Mouse (Mus musculus): Measurements from ENCODE around the gene Dis3l.
A peak's percentile ranks its signal among the peaks of the same experiment; 100 is the strongest.
"Not testable (repeated sequence)": the region's sequence is repeated elsewhere in the genome, so short reads cannot be mapped to it uniquely, and the experiment has no call there.

Gene Dis3l

DNA sequence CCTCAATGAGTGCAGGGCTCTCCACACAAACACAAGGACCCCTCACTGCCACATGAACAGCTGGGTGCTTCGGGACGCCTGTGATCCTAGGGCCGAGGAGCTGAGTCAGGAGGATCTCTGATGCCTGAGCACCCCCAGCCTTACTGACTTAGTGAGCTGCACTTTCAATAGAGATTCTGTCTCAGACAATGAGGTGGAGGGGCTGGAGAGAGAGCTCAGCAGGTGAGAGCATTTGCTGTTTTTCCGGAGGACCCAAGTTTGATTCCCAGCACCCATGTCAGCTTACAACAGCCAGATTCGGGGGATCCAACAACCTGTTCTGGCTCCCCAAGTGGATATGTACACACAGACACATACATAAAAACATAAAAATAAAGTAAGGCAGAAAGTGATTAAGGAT is 24.1 kb downstream of the Dis3l start:
- no peak for DNase-seq (ENCODE audit: low read depth)

DNA sequence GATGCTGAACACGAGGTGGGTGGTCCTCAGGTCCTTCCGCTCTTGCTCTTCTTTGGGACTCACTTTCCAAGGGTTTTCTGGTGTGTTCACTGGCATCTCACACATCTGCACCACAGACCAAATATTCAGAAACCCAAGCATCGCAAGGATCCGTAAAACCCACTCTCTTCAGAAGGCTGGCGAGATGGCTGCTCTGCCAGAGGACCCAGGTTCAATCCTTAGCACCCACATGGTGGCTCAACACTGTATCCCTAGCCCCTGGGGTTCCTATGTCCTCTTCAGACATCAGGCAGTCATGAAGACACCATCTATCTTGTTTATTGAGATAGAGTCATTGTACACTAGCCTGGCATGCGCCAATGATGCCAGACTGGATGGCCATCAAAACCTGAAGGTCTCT is 26.4 kb downstream of the Dis3l start:
- no peak for DNase-seq (ENCODE audit: low read depth)

- DNase-seq (ENCODE audit: low read depth): no peak
Observed at GRCm38 (mm10) chr9:64312128-64312527, 29.0 kb downstream of the Dis3l start.

DNA sequence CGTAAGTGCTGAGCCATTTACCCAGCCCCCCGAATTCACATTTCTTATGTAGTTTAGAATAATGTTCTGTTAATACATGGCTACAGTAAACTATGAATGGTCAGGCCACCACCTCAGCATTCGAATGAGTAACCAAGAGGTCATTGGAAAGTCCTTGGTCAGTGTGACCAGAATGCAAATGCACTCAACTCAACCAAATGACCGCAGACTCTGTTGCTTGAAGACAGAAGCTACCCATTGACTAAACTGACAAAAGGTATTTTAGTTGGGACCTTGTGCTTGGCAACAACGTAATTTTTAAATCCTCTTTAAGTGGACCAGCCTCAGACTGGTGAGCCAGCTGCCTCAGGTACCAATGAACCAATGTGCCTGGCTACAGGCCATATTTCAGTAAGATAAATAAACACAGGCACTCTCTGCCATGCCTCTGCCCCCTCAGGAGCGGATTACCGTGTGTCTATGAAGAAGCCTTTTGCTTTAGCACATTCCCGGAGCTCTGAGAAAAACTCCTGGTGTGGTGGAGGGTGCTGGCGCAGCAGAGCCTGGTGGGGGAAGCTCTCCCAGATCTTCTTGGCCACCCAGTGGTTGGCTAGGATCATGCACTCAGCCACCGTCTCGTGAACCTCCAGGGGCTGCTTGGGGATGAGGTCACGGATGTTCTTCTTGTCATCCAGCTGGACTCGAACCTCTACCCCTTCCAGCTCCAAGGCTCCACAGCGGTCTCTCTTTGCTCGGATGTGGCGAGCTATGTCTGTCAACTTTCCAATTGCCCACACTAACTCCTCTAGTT is 29.9 kb downstream of the Dis3l start:
- DNase-seq (ENCODE audit: low read depth): no peak

DNA sequence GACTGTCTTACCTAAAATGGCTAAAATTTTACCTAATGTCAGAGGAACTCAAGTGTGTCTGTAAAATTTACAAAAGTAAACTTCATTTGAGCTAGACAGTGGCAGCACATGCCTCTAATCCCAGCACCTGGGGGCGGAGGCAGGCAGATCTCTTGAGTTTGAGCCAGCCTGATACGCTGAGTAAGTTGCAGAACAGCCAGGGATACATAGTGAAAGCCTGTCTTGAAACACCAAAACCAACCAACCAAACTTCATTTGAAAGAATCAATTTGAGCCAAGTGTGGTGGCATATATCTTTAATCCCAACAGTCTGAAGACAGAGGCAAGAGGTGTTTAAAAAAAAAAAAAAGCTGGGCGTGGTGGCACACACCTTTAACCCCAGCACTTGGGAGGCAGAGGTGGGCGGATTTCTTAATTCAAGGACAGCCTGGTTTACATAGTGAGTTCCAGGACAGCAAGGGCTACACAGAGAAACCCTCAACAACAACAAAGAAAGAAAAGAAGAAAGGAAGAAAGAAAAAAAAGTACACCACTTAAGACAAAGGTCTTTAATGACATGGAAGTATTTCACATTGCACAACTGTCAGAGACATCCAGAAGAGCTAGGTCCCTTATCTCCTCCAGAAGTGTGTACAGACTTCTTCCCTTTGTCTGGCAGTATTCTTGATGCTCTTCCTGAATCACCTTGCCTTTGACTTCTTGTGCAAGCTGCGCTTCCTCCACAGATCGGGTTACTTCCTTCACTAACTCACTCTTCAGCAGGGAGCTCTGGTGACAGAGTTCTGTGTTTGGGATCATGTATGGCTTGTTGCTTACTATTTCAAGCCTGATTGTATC is 34.4 kb downstream of the Dis3l start:
- DNase-seq (ENCODE audit: low read depth): no peak

- not testable (repeated sequence) for DNase-seq (ENCODE audit: low read depth)
Observed at GRCm38 (mm10) chr9:64303086-64303485, 38.0 kb downstream of the Dis3l start.

DNA sequence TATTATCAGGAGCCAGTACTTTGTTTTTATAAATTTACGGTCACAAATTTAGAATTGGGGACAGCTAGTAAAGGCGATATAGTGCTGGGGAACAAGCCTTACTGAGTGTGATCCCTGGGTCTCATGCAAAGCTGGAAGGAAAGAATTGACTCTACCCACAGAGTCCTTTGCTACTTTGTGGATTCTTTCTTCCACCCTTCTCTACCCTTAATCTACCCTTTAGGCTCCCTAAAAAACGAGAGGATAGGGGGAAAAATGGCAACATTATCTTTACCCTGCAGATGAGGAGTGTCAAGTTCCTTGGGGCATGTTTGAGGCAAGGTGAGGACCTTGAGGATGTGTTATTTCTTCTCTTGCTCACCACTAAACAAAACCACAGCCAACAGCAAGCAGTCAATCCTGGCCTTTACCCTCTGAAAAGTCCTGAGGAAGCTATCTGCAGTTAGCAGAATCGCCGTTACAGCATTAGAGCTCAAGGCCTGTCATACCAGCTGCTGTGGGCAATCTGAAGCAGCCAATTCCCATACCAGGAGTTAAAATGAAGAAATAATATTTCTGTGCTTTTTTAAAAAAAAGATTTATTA is 58.6 kb downstream of the Dis3l start:
- DNase-seq (ENCODE audit: low read depth): no peak

GRCm38 (mm10) chr9:64281781-64282178 is 59.3 kb downstream of the Dis3l start:
- DNase-seq (ENCODE audit: low read depth): no peak

GRCm38 (mm10) chr9:64281105-64281780 is 59.8 kb downstream of the Dis3l start, which contains the start of gene Tipin:
Gene Tipin, plus strand, starts transcription at chr9:64281581.
- DNase-seq (ENCODE audit: low read depth): peak; percentile 86

DNA sequence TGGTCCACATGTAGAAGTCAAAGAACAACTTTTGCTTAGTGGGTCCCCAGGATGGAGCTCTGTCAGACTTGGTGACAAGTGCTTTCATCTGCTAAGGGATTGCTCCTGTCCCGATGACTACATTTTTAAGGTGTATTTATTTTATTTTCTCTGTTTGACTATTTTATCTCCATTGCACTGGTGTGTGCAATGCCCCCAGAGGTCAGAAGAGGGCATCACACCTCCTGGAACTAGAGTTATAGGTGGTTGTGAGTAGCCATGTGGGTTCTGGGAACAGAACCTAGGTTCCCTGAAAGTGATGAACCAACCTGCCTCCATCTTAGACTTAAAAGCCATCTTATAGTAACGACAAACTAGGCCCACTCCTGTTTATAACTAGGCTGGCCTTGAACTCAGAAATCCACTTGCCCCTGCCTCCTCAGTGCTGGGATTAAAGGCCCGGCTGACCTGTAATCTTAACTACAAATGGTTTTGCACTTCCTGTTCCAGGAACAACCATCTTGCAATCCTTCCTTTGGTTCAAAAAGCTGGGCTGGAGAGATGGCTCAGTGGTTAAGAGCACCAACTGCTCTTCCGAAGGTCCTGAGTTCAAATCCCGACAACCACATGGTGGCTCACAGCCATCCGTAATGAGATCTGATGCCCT is 62.3 kb downstream of the Dis3l start:
- DNase-seq (ENCODE audit: low read depth): no peak

GRCm38 (mm10) chr9:64277706-64278105 is 63.4 kb downstream of the Dis3l start:
- peak; percentile 24 for DNase-seq (ENCODE audit: low read depth)

GRCm38 (mm10) chr9:64274919-64275318 is 66.2 kb downstream of the Dis3l start:
- no peak for DNase-seq (ENCODE audit: low read depth)

DNA sequence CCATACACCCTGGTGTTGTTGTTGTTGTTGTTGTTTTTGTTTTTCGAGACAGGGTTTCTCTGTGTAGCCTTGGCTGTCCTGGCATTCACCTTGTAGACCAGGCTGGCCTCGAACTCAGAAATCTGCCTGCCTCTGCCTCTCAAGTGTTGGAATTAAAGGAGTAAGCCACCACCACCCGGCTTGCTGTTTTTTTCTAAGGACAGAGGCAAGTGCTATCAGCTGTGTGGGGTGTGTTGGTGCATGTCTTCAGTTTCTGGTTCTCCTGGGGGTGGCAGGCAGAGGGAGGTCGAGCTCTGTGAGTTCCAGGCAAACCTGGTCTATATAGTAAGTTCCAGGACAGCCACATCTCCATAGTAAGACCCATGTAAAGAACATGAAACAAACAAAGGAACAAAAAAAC is 66.8 kb downstream of the Dis3l start:
- DNase-seq (ENCODE audit: low read depth): no peak

DNA sequence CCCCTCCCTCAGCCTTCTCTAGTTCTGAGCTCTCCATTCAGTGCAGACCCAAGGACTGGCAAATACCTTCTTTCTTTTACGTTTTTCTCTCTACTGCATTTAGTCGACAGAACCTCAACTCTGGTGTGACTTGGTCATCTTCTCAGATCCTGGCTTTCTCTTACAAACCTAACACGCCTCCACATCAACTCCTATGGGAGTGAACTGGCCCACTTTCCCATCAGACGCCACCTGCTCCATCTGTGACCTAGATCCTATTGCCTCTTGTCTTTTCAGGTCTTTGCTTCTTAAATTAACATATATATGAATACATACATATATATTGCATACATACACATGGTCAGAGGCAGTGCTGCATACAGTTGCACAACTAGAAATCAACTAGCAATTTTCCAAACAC is 67.3 kb downstream of the Dis3l start:
- no peak for DNase-seq (ENCODE audit: low read depth)

GRCm38 (mm10) chr9:64272611-64273010 is 68.5 kb downstream of the Dis3l start:
- no peak for DNase-seq (ENCODE audit: low read depth)

DNA sequence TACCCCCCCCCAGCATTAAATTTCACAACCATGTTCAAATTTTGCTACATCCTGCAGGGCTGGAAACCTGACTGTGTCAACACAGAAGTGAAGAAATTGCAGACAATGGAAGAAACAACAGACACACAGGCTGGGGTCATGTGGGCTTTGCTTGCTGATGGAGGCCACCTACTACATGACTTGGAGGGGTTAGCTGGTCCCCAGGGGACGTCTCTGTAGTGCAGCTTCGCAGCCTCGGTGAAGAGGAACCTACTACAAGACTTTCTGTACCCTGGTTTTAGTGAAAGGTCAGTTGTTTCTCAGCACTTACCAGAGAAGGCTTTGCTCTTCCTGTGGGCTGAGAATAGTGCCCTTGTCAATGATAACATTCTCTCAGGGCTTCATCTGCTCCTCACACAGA is 69.8 kb downstream of the Dis3l start:
- no peak for DNase-seq (ENCODE audit: low read depth)

DNA sequence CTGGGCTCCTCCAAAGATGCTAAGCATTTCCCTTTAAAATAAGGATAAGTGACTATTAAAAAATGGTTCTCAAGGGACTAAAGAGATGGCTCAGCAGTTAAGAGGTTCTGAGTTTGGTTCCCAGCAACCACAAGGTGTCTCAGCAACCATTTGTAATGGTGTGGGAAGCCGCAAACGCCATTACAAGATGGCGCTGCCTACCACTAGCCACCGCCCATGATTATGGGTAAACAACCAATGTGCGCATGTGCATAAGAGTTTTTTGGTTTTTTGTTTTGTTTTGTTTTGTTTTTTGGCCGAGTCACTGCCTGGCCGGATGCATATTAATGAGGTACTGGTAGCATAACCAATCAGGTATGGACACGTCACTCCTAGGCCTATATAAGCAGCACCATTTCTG is 72.3 kb downstream of the Dis3l start:
- not testable (repeated sequence) for DNase-seq (ENCODE audit: low read depth)

- no peak for DNase-seq (ENCODE audit: low read depth)
Observed at GRCm38 (mm10) chr9:64268196-64268595, 72.9 kb downstream of the Dis3l start.

DNA sequence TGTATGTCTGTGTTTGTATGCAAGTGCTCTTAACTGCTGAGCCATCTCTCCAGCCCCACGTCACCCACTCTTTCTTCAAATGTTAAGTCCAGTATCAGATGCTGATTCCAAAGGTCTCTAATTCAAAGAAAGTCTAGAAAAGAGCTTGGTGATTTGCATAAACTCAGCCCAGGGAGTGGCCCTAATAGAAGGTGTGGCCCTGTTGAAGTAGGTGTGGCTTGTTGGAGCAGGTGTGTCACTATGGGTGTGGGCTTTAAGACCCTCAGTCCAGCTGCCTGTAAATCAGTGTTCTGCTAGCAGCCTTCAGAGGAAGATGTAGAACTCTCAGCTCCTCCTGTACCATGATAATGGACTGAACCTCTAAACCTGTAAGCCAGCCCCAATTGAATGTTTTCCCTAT is 73.9 kb downstream of the Dis3l start:
- no peak for DNase-seq (ENCODE audit: low read depth)

- DNase-seq (ENCODE audit: low read depth): no peak
Observed at GRCm38 (mm10) chr9:64264813-64265212, 76.3 kb downstream of the Dis3l start.

GRCm38 (mm10) chr9:64261023-64261422 is 80.1 kb downstream of the Dis3l start:
- DNase-seq (ENCODE audit: low read depth): no peak

DNA sequence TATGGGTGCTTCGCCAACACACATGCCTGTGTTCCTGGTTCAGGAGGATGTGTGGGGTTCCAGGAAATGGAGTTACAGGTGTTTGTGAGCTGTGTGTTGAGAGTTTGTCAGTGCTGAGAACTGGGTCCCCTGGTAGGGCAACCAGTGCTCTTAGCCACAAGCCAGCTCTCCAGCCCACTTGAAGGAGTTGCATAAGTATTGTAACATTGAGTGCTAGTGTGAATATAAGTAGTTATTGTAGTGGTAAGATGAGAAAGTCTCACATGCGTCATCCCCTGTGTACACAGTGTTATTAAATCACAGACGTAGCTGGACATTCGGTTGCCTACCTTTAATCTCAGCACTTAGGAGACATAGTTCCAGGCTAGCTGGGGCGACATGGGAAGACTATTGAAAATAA is 81.2 kb downstream of the Dis3l start:
- DNase-seq (ENCODE audit: low read depth): no peak

All from fibroblast of lung, adult 2 months (primary cell).